Mouse (Mus musculus) heart, embryonic 14.5 days (tissue): Measurements from ENCODE around the gene Nck1. TPM values are rescaled to one million over a fixed set of nuclear protein-coding genes. Genes with fewer than 3 reads are reported as not detected.

Experiments
- ATAC-seq: fragments of 200-750 bp; cut with Nextera tagmentation; 2 replicates; pipeline ENCODE4 v1.8.0; 2017; ENCODE audit warnings: low read depth, moderate TSS enrichment; ENCODE audit not compliant: insufficient number of reproducible peaks, insufficient read depth, low FRiP score
- H3K27ac ChIP-seq, 2 experiments: fragments of 200-500 bp in 1 of 2; fragments of 300-500 bp in 1 of 2; sonication (generic) in 1 of 2; replicated peaks in 1 of 2; 2 replicates each; pipeline ENCODE4 v1.5.1; 2012 to 2014; ENCODE audit warnings: low read depth in 2 of 2, low read length in 2 of 2, control low read depth in 1 of 2, mild to moderate bottlenecking in 1 of 2, mixed read lengths in 1 of 2; ENCODE audit not compliant: control insufficient read depth in 1 of 2, insufficient read depth in 1 of 2
- H3K27me3 ChIP-seq: fragments of 300-500 bp; sonication (generic); 2 replicates; pipeline ENCODE4 v1.6.1; 2014; ENCODE audit warnings: mild to moderate bottlenecking, low read length, control low read depth; ENCODE audit not compliant: control insufficient read depth, insufficient read depth
- H3K36me3 ChIP-seq: fragments of 300-500 bp; sonication (generic); 2 replicates; pipeline ENCODE4 v1.6.1; 2014; ENCODE audit warnings: mild to moderate bottlenecking, control low read depth, low read length, mixed read lengths; ENCODE audit not compliant: control insufficient read depth, insufficient read depth
- H3K4me1 ChIP-seq, 2 experiments: fragments of 200-500 bp in 1 of 2; fragments of 300-500 bp in 1 of 2; sonication (generic) in 1 of 2; 2 replicates each; pipeline ENCODE4 v1.6.1; 2012 to 2014; ENCODE audit warnings: low read length in 2 of 2, control low read depth in 1 of 2, mixed read lengths in 1 of 2; ENCODE audit not compliant: control insufficient read depth in 2 of 2, insufficient read depth in 2 of 2
- H3K4me2 ChIP-seq: fragments of 300-500 bp; sonication (generic); 2 replicates; pipeline ENCODE4 v1.6.1; 2014; ENCODE audit warnings: mild to moderate bottlenecking, low read length
- H3K4me3 ChIP-seq, 2 experiments: fragments of 200-500 bp in 1 of 2; fragments of 300-500 bp in 1 of 2; sonication (generic) in 1 of 2; 2 replicates each; pipeline ENCODE4 v1.5.1; 2012 to 2014; ENCODE audit warnings: low read length in 2 of 2, mild to moderate bottlenecking in 2 of 2, control low read depth in 1 of 2, low read depth in 1 of 2, moderate library complexity in 1 of 2; ENCODE audit not compliant: control insufficient read depth in 1 of 2, insufficient read depth in 1 of 2
- H3K9ac ChIP-seq: fragments of 300-500 bp; sonication (generic); 2 replicates; pipeline ENCODE4 v1.6.1; 2014; ENCODE audit warnings: mild to moderate bottlenecking, low read length
- H3K9me3 ChIP-seq: fragments of 300-500 bp; sonication (generic); 2 replicates; pipeline ENCODE4 v1.6.1; 2016; ENCODE audit warnings: low read length, control low read depth; ENCODE audit not compliant: control insufficient read depth
- WGBS: fragments of 180-500 bp; shearing (Covaris S2); extraction: QIAGEN DNeasy Blood & Tissue Kit; methylation state at CpG from one replicate; pipeline ENCODE4 v1.1.7; 2014; 5-methylcytosine and 5-hydroxymethylcytosine counted together
- polyA plus RNA-seq: library from polyadenylated mRNA; unstranded; fragments of >200 nt; fragmentation: Nextera tagmentation; extraction: Ambion mirVana; gene quantifications from 2 replicates; pipeline ENCODE4 v1.2.1, GENCODE M21; 2014

Gene Nck1
- polyA plus RNA-seq, 1 experiment from 2014 or later = 61.7 TPM

- 84% methylated on average over 1 of the region's 1 CpGs for WGBS
- H3K36me3 ChIP-seq = peaks cover 5% of the 10 kb centered on the region; the same call in 1 of the 2 replicates
- no peak for ATAC-seq
Measured at GRCm38 (mm10) chr9:100470228-100470627, 75.7 kb downstream of the Nck1 start.

GRCm38 (mm10) chr9:100469681-100470080 is 76.3 kb downstream of the Nck1 start:
- Histone ChIP-seq H3K27ac (no peak overlapping the region), H3K27me3 (no peaks in the 10 kb centered on the region), H3K9me3 (no peaks in the 10 kb centered on the region), H3K36me3 (peaks cover 5% of the 10 kb centered on the region; the same call in 1 of the 2 replicates), H3K4me1 (peaks cover 3 to 11% of the 10 kb centered on the region in 2 experiments; a peak in 2 of 4 replicates), H3K4me2 (no peak overlapping the region), H3K4me3 (no peak overlapping the region), H3K9ac (no peak overlapping the region)
- 82% methylated on average over 3 of the region's 3 CpGs for WGBS
- no peak for ATAC-seq

More at GRCm38 (mm10) chr9:100470228-100470627, 75.7 kb downstream of the Nck1 start:
- Histone ChIP-seq H3K27me3 (no peaks in the 10 kb centered on the region), H3K4me3 (no peak overlapping the region), H3K4me1 (peaks cover 3 to 11% of the 10 kb centered on the region in 2 experiments; a peak in 2 of 4 replicates), H3K9ac (no peak overlapping the region), H3K9me3 (no peaks in the 10 kb centered on the region), H3K27ac (no peak overlapping the region), H3K4me2 (no peak overlapping the region)

- peaks cover 3 to 11% of the 10 kb centered on the region in 2 experiments; a peak in 2 of 4 replicates for H3K4me1 ChIP-seq
- ATAC-seq = no peak
- no peaks in the 10 kb centered on the region for H3K27me3 ChIP-seq
- peaks cover 5% of the 10 kb centered on the region; the same call in 1 of the 2 replicates for H3K36me3 ChIP-seq
- no peak overlapping the region for H3K4me3 ChIP-seq
- 94% methylated on average over 8 of the region's 8 CpGs for WGBS
- H3K27ac ChIP-seq = no peak overlapping the region
- no peaks in the 10 kb centered on the region for H3K9me3 ChIP-seq
- H3K4me2 ChIP-seq = no peak overlapping the region
- no peak overlapping the region for H3K9ac ChIP-seq
Measured at GRCm38 (mm10) chr9:100468151-100468550, 77.8 kb downstream of the Nck1 start.

- WGBS = 64% methylated on average over 7 of the region's 7 CpGs
- Histone ChIP-seq H3K36me3 (peaks cover 5% of the 10 kb centered on the region; the same call in 1 of the 2 replicates), H3K4me3 (no peak overlapping the region), H3K27ac (no peak overlapping the region), H3K9ac (no peak overlapping the region), H3K4me1 (peaks cover 3 to 11% of the 10 kb centered on the region in 2 experiments; a peak in 2 of 4 replicates), H3K4me2 (no peak overlapping the region), H3K9me3 (no peaks in the 10 kb centered on the region), H3K27me3 (no peaks in the 10 kb centered on the region)
- ATAC-seq = no peak
Measured at GRCm38 (mm10) chr9:100467653-100468052, 78.3 kb downstream of the Nck1 start.

- 77% methylated on average over 3 of the region's 3 CpGs for WGBS
- Histone ChIP-seq H3K4me2 (no peak overlapping the region), H3K9ac (no peak overlapping the region)
Measured at GRCm38 (mm10) chr9:100466743-100467142, 79.2 kb downstream of the Nck1 start.

GRCm38 (mm10) chr9:100465988-100466387 is 79.9 kb downstream of the Nck1 start:
- Histone ChIP-seq H3K27me3 (no peaks in the 10 kb centered on the region), H3K27ac (no peak overlapping the region), H3K4me3 (no peak overlapping the region), H3K36me3 (peaks cover 5% of the 10 kb centered on the region; the same call in 1 of the 2 replicates), H3K4me1 (peaks cover 3 to 8% of the 10 kb centered on the region in 2 experiments; a peak in 2 of 4 replicates), H3K4me2 (no peak overlapping the region), H3K9me3 (no peaks in the 10 kb centered on the region), H3K9ac (no peak overlapping the region)
- WGBS = 94% methylated on average over 9 of the region's 9 CpGs
- ATAC-seq = no peak

More at GRCm38 (mm10) chr9:100466743-100467142, 79.2 kb downstream of the Nck1 start:
- H3K9me3 ChIP-seq = no peaks in the 10 kb centered on the region
- peaks cover 3 to 11% of the 10 kb centered on the region in 2 experiments; a peak in 2 of 4 replicates for H3K4me1 ChIP-seq
- no peak overlapping the region for H3K4me3 ChIP-seq
- H3K27me3 ChIP-seq = no peaks in the 10 kb centered on the region
- peaks cover 5% of the 10 kb centered on the region; the same call in 1 of the 2 replicates for H3K36me3 ChIP-seq
- ATAC-seq = no peak
- no peak overlapping the region for H3K27ac ChIP-seq

GRCm38 (mm10) chr9:100465380-100465779 is 80.6 kb downstream of the Nck1 start:
- Histone ChIP-seq H3K4me2 (no peak overlapping the region), H3K36me3 (peaks cover 5% of the 10 kb centered on the region; the same call in 1 of the 2 replicates), H3K27ac (no peak overlapping the region), H3K4me1 (0 out of 4 replicates have a peak, but pooled peaks cover 0 to 5% of the 10 kb centered on the region in 2 experiments), H3K9ac (no peak overlapping the region), H3K4me3 (no peak overlapping the region), H3K27me3 (no peaks in the 10 kb centered on the region), H3K9me3 (no peaks in the 10 kb centered on the region)
- ATAC-seq = no peak
- WGBS = 90% methylated on average over 5 of the region's 5 CpGs

- Histone ChIP-seq H3K36me3 (peaks cover 5% of the 10 kb centered on the region; the same call in 1 of the 2 replicates), H3K9ac (no peak overlapping the region), H3K4me2 (no peak overlapping the region), H3K4me3 (no peak overlapping the region), H3K27ac (no peak overlapping the region), H3K4me1 (0 out of 4 replicates have a peak, but pooled peaks cover 0 to 5% of the 10 kb centered on the region in 2 experiments), H3K27me3 (no peaks in the 10 kb centered on the region), H3K9me3 (no peaks in the 10 kb centered on the region)
- WGBS = 64% methylated on average over 2 of the region's 2 CpGs
- ATAC-seq = no peak
Measured at GRCm38 (mm10) chr9:100463771-100464170, 82.2 kb downstream of the Nck1 start.
